Mouse (Mus musculus): ENCODE data around the gene Mturn. TPM values are rescaled to one million over a fixed set of nuclear protein-coding genes. Genes with fewer than 3 reads are reported as not detected.

Gene Mturn
- polyA plus RNA-seq, 1 experiment from 2014 or later: 3.7 TPM

GRCm38 (mm10) chr6:54718779-54719685, 37.6 kb downstream of the Mturn start:
- no peak overlapping the region for H3K4me2 ChIP-seq
- H3K4me3 ChIP-seq (ENCODE audit: low read depth, low read length): no peak overlapping the region
- H3K27me3 ChIP-seq (ENCODE audit: control insufficient read depth, insufficient read depth, low read length): no peaks in the 10 kb centered on the region
- no peaks in the 10 kb centered on the region for H3K4me1 ChIP-seq (ENCODE audit: control insufficient read depth, insufficient read depth, low read length)
- no peak overlapping the region for H3K27ac ChIP-seq (ENCODE audit: low read depth, low read length)
- no peaks in the 10 kb centered on the region for H3K36me3 ChIP-seq (ENCODE audit: control insufficient read depth, insufficient read depth, low read length)
- H3K9ac ChIP-seq (ENCODE audit: low read depth, low read length): no peak overlapping the region
- no peak for ATAC-seq (replicated peaks; ENCODE audit: insufficient number of reproducible peaks, low FRiP score, low TSS enrichment)
- WGBS (ENCODE audit: insufficient replicate concordance): 57% methylated on average over 15 of the region's 15 CpGs
- no peaks in the 10 kb centered on the region for H3K9me3 ChIP-seq (replicated peaks; ENCODE audit: control insufficient read depth, low read length)

GRCm38 (mm10) chr6:54719686-54720310, 38.4 kb downstream of the Mturn start:
- no peak overlapping the region for H3K4me2 ChIP-seq
- 28% methylated on average over 14 of the region's 14 CpGs for WGBS (ENCODE audit: insufficient replicate concordance)
- H3K9ac ChIP-seq (ENCODE audit: low read depth, low read length): no peak overlapping the region
- no peak overlapping the region for H3K4me3 ChIP-seq (ENCODE audit: low read depth, low read length)
- no peak overlapping the region for H3K27ac ChIP-seq (ENCODE audit: low read depth, low read length)
- no peak for ATAC-seq (replicated peaks; ENCODE audit: insufficient number of reproducible peaks, low FRiP score, low TSS enrichment)
- H3K9me3 ChIP-seq (replicated peaks; ENCODE audit: control insufficient read depth, low read length): no peaks in the 10 kb centered on the region
- H3K36me3 ChIP-seq (ENCODE audit: control insufficient read depth, insufficient read depth, low read length): no peaks in the 10 kb centered on the region
- no peaks in the 10 kb centered on the region for H3K27me3 ChIP-seq (ENCODE audit: control insufficient read depth, insufficient read depth, low read length)
- H3K4me1 ChIP-seq (ENCODE audit: control insufficient read depth, insufficient read depth, low read length): no peaks in the 10 kb centered on the region

GRCm38 (mm10) chr6:54720512-54721251, 39.3 kb downstream of the Mturn start:
- ATAC-seq (replicated peaks; ENCODE audit: insufficient number of reproducible peaks, low FRiP score, low TSS enrichment): no peak
- no peak overlapping the region for H3K4me3 ChIP-seq (ENCODE audit: low read depth, low read length)
- H3K27ac ChIP-seq (ENCODE audit: low read depth, low read length): no peak overlapping the region
- no peaks in the 10 kb centered on the region for H3K27me3 ChIP-seq (ENCODE audit: control insufficient read depth, insufficient read depth, low read length)
- WGBS (ENCODE audit: insufficient replicate concordance): 81% methylated on average over 9 of the region's 9 CpGs
- H3K9ac ChIP-seq (ENCODE audit: low read depth, low read length): no peak overlapping the region
- H3K4me2 ChIP-seq: no peak overlapping the region
- H3K4me1 ChIP-seq (ENCODE audit: control insufficient read depth, insufficient read depth, low read length): no peaks in the 10 kb centered on the region
- no peaks in the 10 kb centered on the region for H3K9me3 ChIP-seq (replicated peaks; ENCODE audit: control insufficient read depth, low read length)
- no peaks in the 10 kb centered on the region for H3K36me3 ChIP-seq (ENCODE audit: control insufficient read depth, insufficient read depth, low read length)

- WGBS (ENCODE audit: insufficient replicate concordance): 89% methylated on average over 4 of the region's 4 CpGs
- H3K9ac ChIP-seq (ENCODE audit: low read depth, low read length): no peak overlapping the region
- ATAC-seq (replicated peaks; ENCODE audit: insufficient number of reproducible peaks, low FRiP score, low TSS enrichment): no peak
- H3K4me3 ChIP-seq (ENCODE audit: low read depth, low read length): no peak overlapping the region
- no peaks in the 10 kb centered on the region for H3K27me3 ChIP-seq (ENCODE audit: control insufficient read depth, insufficient read depth, low read length)
- no peaks in the 10 kb centered on the region for H3K9me3 ChIP-seq (replicated peaks; ENCODE audit: control insufficient read depth, low read length)
- H3K36me3 ChIP-seq (ENCODE audit: control insufficient read depth, insufficient read depth, low read length): no peaks in the 10 kb centered on the region
- no peaks in the 10 kb centered on the region for H3K4me1 ChIP-seq (ENCODE audit: control insufficient read depth, insufficient read depth, low read length)
- H3K27ac ChIP-seq (ENCODE audit: low read depth, low read length): no peak overlapping the region
- no peak overlapping the region for H3K4me2 ChIP-seq
These were observed 39.8 kb downstream of the Mturn start for GRCm38 (mm10) chr6:54721252-54721635.

- H3K9ac ChIP-seq (ENCODE audit: low read depth, low read length): no peak overlapping the region
- H3K4me1 ChIP-seq (ENCODE audit: control insufficient read depth, insufficient read depth, low read length): no peaks in the 10 kb centered on the region
- ATAC-seq (replicated peaks; ENCODE audit: insufficient number of reproducible peaks, low FRiP score, low TSS enrichment): no peak
- H3K9me3 ChIP-seq (replicated peaks; ENCODE audit: control insufficient read depth, low read length): no peaks in the 10 kb centered on the region
- WGBS (ENCODE audit: insufficient replicate concordance): 86% methylated on average over 6 of the region's 6 CpGs
- no peak overlapping the region for H3K4me3 ChIP-seq (ENCODE audit: low read depth, low read length)
- H3K27me3 ChIP-seq (ENCODE audit: control insufficient read depth, insufficient read depth, low read length): no peaks in the 10 kb centered on the region
- no peaks in the 10 kb centered on the region for H3K36me3 ChIP-seq (ENCODE audit: control insufficient read depth, insufficient read depth, low read length)
- no peak overlapping the region for H3K27ac ChIP-seq (ENCODE audit: low read depth, low read length)
- no peak overlapping the region for H3K4me2 ChIP-seq
These were observed 44.9 kb downstream of the Mturn start for GRCm38 (mm10) chr6:54726309-54726708.

GRCm38 (mm10) chr6:54726796-54727195, 45.4 kb downstream of the Mturn start:
- no peaks in the 10 kb centered on the region for H3K27me3 ChIP-seq (ENCODE audit: control insufficient read depth, insufficient read depth, low read length)
- H3K4me3 ChIP-seq (ENCODE audit: low read depth, low read length): no peak overlapping the region
- H3K36me3 ChIP-seq (ENCODE audit: control insufficient read depth, insufficient read depth, low read length): no peaks in the 10 kb centered on the region
- H3K9ac ChIP-seq (ENCODE audit: low read depth, low read length): no peak overlapping the region
- no peak for ATAC-seq (replicated peaks; ENCODE audit: insufficient number of reproducible peaks, low FRiP score, low TSS enrichment)
- no peak overlapping the region for H3K4me2 ChIP-seq
- 72% methylated on average over 6 of the region's 6 CpGs for WGBS (ENCODE audit: insufficient replicate concordance)
- H3K27ac ChIP-seq (ENCODE audit: low read depth, low read length): no peak overlapping the region
- H3K4me1 ChIP-seq (ENCODE audit: control insufficient read depth, insufficient read depth, low read length): no peaks in the 10 kb centered on the region
- no peaks in the 10 kb centered on the region for H3K9me3 ChIP-seq (replicated peaks; ENCODE audit: control insufficient read depth, low read length)

GRCm38 (mm10) chr6:54727416-54727815, 46.0 kb downstream of the Mturn start:
- ATAC-seq (replicated peaks; ENCODE audit: insufficient number of reproducible peaks, low FRiP score, low TSS enrichment): no peak
- no peak overlapping the region for H3K4me2 ChIP-seq
- H3K9ac ChIP-seq (ENCODE audit: low read depth, low read length): no peak overlapping the region
- H3K4me1 ChIP-seq (ENCODE audit: control insufficient read depth, insufficient read depth, low read length): no peaks in the 10 kb centered on the region
- no peak overlapping the region for H3K4me3 ChIP-seq (ENCODE audit: low read depth, low read length)
- no peak overlapping the region for H3K27ac ChIP-seq (ENCODE audit: low read depth, low read length)
- H3K27me3 ChIP-seq (ENCODE audit: control insufficient read depth, insufficient read depth, low read length): no peaks in the 10 kb centered on the region
- H3K9me3 ChIP-seq (replicated peaks; ENCODE audit: control insufficient read depth, low read length): no peaks in the 10 kb centered on the region
- 66% methylated on average over 5 of the region's 5 CpGs for WGBS (ENCODE audit: insufficient replicate concordance)
- no peaks in the 10 kb centered on the region for H3K36me3 ChIP-seq (ENCODE audit: control insufficient read depth, insufficient read depth, low read length)

GRCm38 (mm10) chr6:54729451-54730105, 48.2 kb downstream of the Mturn start:
- ATAC-seq (replicated peaks; ENCODE audit: insufficient number of reproducible peaks, low FRiP score, low TSS enrichment): no peak
- Histone ChIP-seq H3K9ac (ENCODE audit: low read depth, low read length) (no peak overlapping the region), H3K4me1 (ENCODE audit: control insufficient read depth, insufficient read depth, low read length) (no peaks in the 10 kb centered on the region), H3K27me3 (ENCODE audit: control insufficient read depth, insufficient read depth, low read length) (no peaks in the 10 kb centered on the region), H3K4me2 (no peak overlapping the region), H3K27ac (ENCODE audit: low read depth, low read length) (no peak overlapping the region), H3K4me3 (ENCODE audit: low read depth, low read length) (no peak overlapping the region), H3K36me3 (ENCODE audit: control insufficient read depth, insufficient read depth, low read length) (no peaks in the 10 kb centered on the region), H3K9me3 (replicated peaks; ENCODE audit: control insufficient read depth, low read length) (no peaks in the 10 kb centered on the region)
- WGBS (ENCODE audit: insufficient replicate concordance): 78% methylated on average over 2 of the region's 2 CpGs

All from heart, embryonic 11.5 days (tissue).